Mouse (Mus musculus) liver, adult 2 months (tissue): ENCODE data around the gene Pdia5.

Experiments
- CTCF ChIP-seq: fragments of 200-500 bp; IDR thresholded peaks from 2 replicates; pipeline ENCODE4 v1.5.1; 2011; ENCODE audit warnings: low read depth, low read length, control low read depth
- POLR2A ChIP-seq: fragments of 200-500 bp; IDR thresholded peaks from 2 replicates; pipeline ENCODE4 v1.6.1; 2011; ENCODE audit warnings: low read length, control low read depth; ENCODE audit not compliant: insufficient read depth; ENCODE audit errors: extremely low read depth

- no peak for TF ChIP-seq CTCF
- no peak for TF ChIP-seq POLR2A
Measured at GRCm38 (mm10) chr16:35508581-35508980, 17.9 kb upstream of the Pdia5 start.
